Mouse (Mus musculus): ENCODE measurements around the gene Zfp944.
A peak's percentile ranks its signal among the peaks of the same experiment; 100 is the strongest.
"Not testable (repeated sequence)": the region's sequence is repeated elsewhere in the genome, so short reads cannot be mapped to it uniquely, and the experiment has no call there.

The Zfp944 gene

DNA sequence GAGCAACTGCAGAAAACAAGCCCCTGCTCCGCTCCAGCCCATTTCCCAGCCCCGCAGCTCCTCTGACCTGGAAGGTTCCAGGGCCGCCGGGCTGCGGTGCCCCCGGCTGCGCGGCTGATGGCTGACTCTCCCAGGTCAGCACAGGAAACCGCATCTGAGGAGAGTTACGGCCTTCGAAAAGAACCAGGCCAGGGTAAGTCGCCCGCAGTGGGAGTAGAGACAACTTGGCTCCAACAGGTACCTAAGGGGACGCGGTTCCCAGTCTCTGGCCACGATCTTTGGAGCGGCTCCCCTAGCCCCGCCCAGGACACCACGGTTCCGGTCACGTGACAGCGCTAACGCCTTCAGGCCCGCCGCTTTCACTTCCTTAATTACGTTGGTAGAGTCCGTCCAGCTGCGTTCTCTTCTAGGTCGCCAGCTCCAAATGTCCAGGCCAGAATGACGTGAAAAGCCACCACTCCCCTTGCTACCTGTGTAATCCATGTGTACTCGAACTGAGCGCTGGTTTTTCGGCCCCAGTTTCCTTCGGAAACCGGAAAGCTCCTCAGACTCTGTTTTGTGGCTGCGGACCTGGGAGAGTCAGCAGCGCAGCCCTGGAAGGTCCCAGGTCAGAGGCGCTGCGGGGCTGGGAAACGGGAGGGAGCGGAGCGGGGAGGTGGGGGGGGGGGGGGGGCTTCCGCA, at the start of gene Zfp944, which contains the start of gene Zfp758:
Zfp944 (minus strand) TSS at position 300 of the 681 bp plus-strand sequence.
Zfp758 (plus strand) TSS at position 353 of the 681 bp plus-strand sequence.
- peak; percentile 77 for DNase-seq (ENCODE audit: low spot score)

DNA sequence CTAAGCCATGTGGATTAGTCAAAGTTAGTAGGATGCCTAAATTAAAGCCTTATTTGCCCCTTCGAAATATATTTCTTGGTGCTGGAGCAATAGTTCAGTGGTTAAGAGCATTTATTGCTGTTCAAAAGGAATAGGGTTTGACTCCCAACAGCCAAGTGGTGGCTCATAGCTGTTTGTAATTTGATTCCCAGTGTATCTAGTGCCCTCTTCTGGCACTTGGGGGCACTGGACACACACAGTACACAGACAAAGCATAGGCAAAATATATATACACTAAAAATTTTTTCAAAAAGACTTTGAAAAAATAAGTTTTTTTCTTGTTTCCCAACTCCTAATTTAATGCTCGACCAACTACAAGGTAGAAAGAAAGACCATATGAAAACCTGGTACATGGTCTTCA, 49.6 kb upstream of the Zfp944 start:
- no peak for DNase-seq (ENCODE audit: low spot score)

DNA sequence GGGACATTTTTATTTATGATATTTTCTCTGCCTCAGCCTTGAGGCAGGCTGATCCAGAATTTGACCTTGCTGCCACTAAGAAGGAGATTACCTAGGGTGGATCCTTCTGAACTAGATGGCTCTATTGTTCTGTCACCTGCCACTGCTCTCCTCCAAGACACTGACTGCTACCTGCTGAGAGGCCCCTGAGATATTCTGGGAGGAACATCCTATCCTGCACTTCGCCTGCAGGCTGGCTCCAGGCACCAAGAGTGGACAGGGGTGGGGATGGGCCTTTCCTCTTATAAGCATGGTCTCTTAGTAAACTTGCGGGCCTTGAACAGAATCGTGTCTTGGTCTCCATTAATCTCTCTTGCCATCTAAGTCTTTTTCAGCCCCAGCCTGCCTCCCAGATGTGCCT, 2.7 kb upstream of the Zfp944 start:
- no peak for DNase-seq (ENCODE audit: low spot score)

DNA sequence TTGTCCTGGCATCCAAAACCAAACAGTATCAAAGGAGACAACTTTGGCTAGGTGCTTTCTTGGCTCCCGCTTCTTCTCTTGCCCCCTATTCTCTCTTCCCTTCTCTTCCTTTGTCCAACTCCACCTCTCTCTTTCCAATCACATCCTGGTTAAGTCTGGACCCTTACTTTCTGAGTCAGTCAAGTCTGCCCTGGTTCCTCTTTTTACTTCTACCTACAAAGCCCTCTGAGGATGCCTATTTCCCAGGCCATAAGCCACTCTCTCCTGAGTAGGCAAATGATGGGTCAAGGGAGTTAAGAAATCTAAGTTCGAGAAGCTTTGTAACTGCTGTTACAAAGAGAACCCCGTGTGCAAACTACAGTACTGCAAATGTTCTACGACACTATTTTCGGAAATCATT, 628 bp downstream of the Zfp944 start:
- DNase-seq (ENCODE audit: low spot score) = no peak

DNA sequence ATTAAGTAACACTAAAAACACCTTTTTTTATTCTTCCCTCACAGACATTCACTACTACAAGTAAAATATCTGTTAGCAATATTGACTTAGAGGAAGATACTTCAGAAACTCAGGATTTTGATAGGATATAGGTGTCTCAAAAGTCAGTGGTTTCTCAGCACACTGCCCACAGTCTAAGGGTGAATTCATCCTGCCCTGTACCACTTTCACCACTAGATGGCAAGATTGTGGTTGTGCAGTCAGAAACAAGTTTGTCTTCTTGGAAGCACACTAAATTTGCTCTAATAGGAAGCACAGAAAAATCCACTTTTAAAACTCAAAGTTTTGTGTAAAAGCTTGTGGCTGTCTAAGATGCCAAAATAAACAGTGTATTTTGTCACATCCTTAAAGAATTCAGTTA, 8.4 kb downstream of the Zfp944 start:
- DNase-seq (ENCODE audit: low spot score) = peak; percentile 9

DNA sequence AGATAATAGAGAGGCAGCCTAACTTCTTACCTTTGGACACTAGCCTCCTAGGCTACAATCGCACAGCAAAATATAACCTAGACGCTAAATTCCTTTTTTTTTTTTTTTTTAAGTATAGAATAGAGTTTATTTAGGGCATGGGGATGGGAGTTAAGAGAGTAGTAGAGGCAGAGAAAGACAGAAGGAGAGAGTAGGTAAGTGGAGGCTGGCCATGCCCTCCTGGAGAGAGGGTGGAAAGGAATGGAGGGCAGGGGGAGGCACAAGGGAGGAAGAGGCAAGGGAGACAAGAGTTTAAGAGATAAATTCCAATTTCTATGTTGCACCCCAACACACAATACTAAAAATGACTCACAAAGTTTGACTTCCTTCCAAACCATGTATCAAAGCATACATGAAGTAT, 46.0 kb downstream of the Zfp944 start:
- DNase-seq (ENCODE audit: low spot score) = not testable (repeated sequence)

DNA sequence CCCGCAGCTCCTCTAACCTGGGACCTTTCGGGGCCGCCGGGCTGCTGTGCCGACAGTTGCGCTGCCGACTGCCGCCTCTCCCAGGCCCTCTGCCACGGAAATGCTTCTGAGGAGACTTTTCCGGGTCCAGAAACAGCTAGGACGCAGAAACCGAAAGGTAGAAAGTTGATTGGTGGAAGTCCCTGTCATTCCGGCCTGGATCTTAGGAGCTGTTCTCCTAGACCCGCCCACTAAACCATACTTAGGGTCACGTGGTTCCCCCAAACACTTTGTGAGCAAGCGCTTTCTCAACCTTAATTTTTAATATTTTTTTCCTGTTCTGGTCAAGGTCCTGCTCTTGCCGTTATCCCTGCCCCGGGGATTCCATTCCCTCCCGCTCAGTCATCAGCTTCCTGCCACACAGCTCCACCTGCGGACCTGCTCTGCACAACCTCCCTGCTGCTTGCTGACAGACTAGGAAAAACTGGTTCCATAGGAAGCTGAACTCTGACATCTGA, 46.4 kb downstream of the Zfp944 start, which contains the start of gene CT030661.1:
CT030661.1 (minus strand) TSS at position 108 of the 497 bp plus-strand sequence.
- DNase-seq (ENCODE audit: low spot score) = peak; percentile 91

DNA sequence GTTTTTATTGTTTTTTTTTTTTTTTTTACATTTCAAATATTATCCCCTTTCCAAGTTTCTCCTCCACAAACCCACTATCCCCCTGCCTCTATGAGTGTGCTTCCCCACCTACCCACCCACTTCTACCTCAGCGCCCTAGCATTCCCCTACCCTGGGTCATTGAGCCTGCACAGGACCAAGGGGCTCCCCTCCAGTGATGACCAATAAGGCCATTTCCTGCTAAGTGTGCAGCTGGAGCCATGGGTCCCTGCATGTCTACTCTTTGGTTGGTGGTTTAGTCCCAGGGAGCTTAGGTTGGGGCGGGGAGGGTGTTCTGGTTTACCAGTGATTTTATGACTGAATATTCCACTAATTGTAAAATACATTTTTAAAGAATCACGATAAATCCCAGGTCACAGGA, 47.0 kb downstream of the Zfp944 start:
- not testable (repeated sequence) for DNase-seq (ENCODE audit: low spot score)

All from yolk sac, embryonic 10.5 days (tissue).